Mouse (Mus musculus) embryonic facial prominence, embryonic 15.5 days (tissue): ENCODE data around the gene Necab2. TPM values are rescaled to one million over a fixed set of nuclear protein-coding genes. Genes with fewer than 3 reads are reported as not detected.

Experiments used
- ATAC-seq: fragments of 200-750 bp; cut with Nextera tagmentation; 2 replicates; pipeline ENCODE4 v1.8.0; 2017; ENCODE audit warnings: low read depth, moderate TSS enrichment; ENCODE audit not compliant: insufficient number of reproducible peaks, low FRiP score, low TSS enrichment
- H3K27ac ChIP-seq: fragments of 300-500 bp; sonication (generic); replicated peaks from 2 replicates; pipeline ENCODE4 v1.5.1; 2015; ENCODE audit warnings: mild to moderate bottlenecking, inconsistent platforms
- H3K27me3 ChIP-seq: fragments of 300-500 bp; sonication (generic); 2 replicates; pipeline ENCODE4 v1.6.1; 2015; ENCODE audit warnings: inconsistent platforms
- H3K36me3 ChIP-seq: fragments of 300-500 bp; sonication (generic); 2 replicates; pipeline ENCODE4 v1.6.1; 2015; ENCODE audit warnings: mild to moderate bottlenecking, inconsistent platforms
- H3K4me1 ChIP-seq: fragments of 300-500 bp; sonication (generic); 2 replicates; pipeline ENCODE4 v1.6.1; 2015; ENCODE audit warnings: inconsistent platforms
- H3K4me2 ChIP-seq: fragments of 300-500 bp; sonication (generic); replicated peaks from 2 replicates; pipeline ENCODE4 v1.6.1; 2015; ENCODE audit warnings: mild to moderate bottlenecking, inconsistent platforms
- H3K4me3 ChIP-seq: fragments of 300-500 bp; sonication (generic); replicated peaks from 2 replicates; pipeline ENCODE4 v1.5.1; 2015; ENCODE audit warnings: mild to moderate bottlenecking, inconsistent platforms
- H3K9ac ChIP-seq: fragments of 300-500 bp; sonication (generic); 2 replicates; pipeline ENCODE4 v1.6.1; 2015; ENCODE audit warnings: inconsistent platforms
- H3K9me3 ChIP-seq: fragments of 300-500 bp; sonication (generic); replicated peaks from 2 replicates; pipeline ENCODE4 v1.6.1; 2016; ENCODE audit warnings: inconsistent platforms
- whole genome bisulfite sequencing: fragments of 180-500 bp; shearing (Covaris S2); methylation state at CpG from one replicate; pipeline ENCODE4 v1.1.7; 2015; 5-methylcytosine and 5-hydroxymethylcytosine counted together
- polyA plus RNA-seq: library from polyadenylated mRNA; unstranded; fragments of >200 nt; fragmentation: Nextera tagmentation; extraction: Ambion mirVana; gene quantifications from 2 replicates; pipeline ENCODE4 v1.2.1, GENCODE M21; 2015

The Necab2 gene
- polyA plus RNA-seq, 1 experiment from 2014 or later: 4.7 TPM

DNA sequence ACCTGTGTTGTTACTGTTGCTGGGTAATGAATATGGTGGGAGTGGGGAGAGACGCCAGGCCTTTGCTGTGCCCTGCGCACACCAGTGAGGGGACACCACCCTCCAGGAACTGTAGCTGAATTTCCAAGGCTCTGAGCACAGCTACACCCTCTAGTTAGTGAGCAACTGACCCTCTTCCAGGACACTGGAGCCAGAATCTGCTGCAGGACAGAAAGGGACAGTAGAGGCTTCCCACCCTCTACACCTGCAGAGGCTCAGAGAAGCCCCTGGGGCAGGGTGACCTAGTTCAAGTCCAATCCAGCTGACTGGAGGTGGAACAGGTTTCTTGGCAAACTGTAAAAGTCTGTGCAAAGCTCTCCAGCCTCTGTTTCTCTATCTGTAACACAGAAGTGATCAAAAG, 7.1 kb upstream of the Necab2 start:
- H3K9me3 ChIP-seq: no peaks in the 10 kb centered on the region
- H3K9ac ChIP-seq: no peak overlapping the region
- H3K36me3 ChIP-seq: no peaks in the 10 kb centered on the region
- H3K27ac ChIP-seq: peak overlapping the region; percentile 55
- no peaks in the 10 kb centered on the region for H3K27me3 ChIP-seq
- WGBS: 85% methylated on average over 2 of the region's 2 CpGs
- peaks cover 29% of the 10 kb centered on the region for H3K4me1 ChIP-seq
- H3K4me3 ChIP-seq: no peak overlapping the region
- no peak overlapping the region for H3K4me2 ChIP-seq
- ATAC-seq: no peak

DNA sequence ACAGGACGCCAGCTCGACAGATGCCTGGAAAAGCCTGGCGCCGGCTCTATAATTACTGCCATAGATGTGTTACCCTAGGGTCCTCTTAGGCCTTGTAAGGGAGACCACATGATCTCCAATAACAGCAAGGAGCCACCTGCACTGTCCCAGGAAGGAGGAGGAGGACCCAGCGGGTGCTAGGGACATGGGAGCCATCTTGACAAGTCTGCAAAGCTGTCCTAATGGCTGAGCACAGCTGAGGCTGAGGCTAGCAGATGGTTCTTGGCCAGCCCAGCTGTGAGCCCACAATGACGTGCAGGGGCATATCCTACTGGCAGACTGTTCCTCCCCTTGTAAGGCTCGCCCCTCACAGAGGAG, 6.6 kb upstream of the Necab2 start:
- WGBS: 41% methylated on average over 7 of the region's 7 CpGs
- Histone ChIP-seq H3K9me3 (no peaks in the 10 kb centered on the region), H3K4me3 (no peak overlapping the region), H3K27me3 (no peaks in the 10 kb centered on the region), H3K9ac (no peak overlapping the region), H3K4me2 (0 out of 2 replicates have a peak overlapping the region, but pooled peaks have one; percentile 25), H3K36me3 (no peaks in the 10 kb centered on the region), H3K4me1 (peaks cover 29% of the 10 kb centered on the region), H3K27ac (peak overlapping the region; percentile 55)
- ATAC-seq: peak; percentile 39

DNA sequence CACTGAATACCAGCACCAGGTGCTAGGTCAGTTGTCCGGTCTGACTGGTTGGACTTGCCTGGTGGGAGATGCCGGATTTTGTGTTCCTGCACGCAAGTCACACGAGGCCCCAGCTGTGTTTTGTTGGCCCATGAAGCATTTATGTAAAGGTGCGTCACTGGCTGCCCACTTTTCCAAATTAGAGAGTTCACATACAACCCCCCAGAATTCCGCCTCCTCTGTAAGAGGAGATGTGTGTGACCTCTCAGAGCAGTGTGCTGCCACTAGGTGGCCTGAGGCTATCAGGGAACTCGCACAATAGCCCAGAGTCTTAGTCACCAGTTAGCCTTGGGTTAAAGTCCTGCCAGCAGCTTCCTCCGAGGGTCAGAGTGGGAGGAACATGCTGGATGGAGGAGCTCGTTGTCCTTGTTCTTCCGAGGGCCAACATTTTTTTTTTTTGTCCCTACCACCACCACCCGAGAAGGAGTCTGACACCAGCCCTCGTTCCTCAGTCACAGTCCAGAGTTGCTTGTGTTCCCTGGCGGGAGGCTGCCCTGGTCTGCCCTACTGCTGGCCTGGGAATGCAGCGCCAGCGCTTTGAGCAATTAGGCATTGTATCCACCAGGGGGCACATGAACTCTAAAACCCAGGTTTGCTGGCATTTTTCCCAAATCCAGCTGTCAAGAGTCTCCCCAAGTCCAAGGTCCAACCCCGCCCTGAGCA, 6.1 kb upstream of the Necab2 start:
- H3K27me3 ChIP-seq: peaks cover 5% of the 10 kb centered on the region; the same call in 1 of the 2 replicates
- peak; percentile 12; the same call in 1 of the 2 replicates for ATAC-seq
- no peaks in the 10 kb centered on the region for H3K9me3 ChIP-seq
- no peaks in the 10 kb centered on the region for H3K36me3 ChIP-seq
- 13% methylated on average over 16 of the region's 16 CpGs for WGBS
- no peak overlapping the region for H3K9ac ChIP-seq
- peak overlapping the region; percentile 25; the same call in 1 of the 2 replicates for H3K4me2 ChIP-seq
- H3K4me1 ChIP-seq: peaks cover 29% of the 10 kb centered on the region
- no peak overlapping the region for H3K4me3 ChIP-seq
- peak overlapping the region; percentile 55 for H3K27ac ChIP-seq

DNA sequence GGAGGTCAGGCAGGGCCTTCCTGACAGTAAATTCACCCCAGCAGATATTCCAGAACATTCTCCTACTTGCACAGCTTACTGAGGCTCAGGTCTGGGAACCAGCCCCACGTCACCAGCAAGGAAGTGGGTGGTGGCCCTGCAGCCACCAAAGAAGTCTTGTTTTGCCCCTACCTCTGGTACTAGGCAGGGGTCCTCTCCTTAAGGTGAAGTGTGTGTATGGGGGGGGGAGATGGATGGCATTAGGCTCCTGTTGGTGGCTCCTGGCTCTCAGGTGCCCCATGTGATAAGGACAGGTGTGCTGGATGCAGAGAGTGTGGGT, 5.6 kb upstream of the Necab2 start:
- Histone ChIP-seq H3K27ac (peak overlapping the region; percentile 55; the same call in 1 of the 2 replicates), H3K4me3 (no peak overlapping the region), H3K9me3 (no peaks in the 10 kb centered on the region), H3K27me3 (peaks cover 8% of the 10 kb centered on the region; the same call in 1 of the 2 replicates), H3K4me2 (peak overlapping the region; percentile 25; the same call in 1 of the 2 replicates), H3K36me3 (no peaks in the 10 kb centered on the region), H3K4me1 (peaks cover 29% of the 10 kb centered on the region), H3K9ac (no peak overlapping the region)
- 40% methylated on average over 1 of the region's 1 CpGs for WGBS
- ATAC-seq: 0 out of 2 replicates have a peak, but pooled peaks have one; percentile 8

DNA sequence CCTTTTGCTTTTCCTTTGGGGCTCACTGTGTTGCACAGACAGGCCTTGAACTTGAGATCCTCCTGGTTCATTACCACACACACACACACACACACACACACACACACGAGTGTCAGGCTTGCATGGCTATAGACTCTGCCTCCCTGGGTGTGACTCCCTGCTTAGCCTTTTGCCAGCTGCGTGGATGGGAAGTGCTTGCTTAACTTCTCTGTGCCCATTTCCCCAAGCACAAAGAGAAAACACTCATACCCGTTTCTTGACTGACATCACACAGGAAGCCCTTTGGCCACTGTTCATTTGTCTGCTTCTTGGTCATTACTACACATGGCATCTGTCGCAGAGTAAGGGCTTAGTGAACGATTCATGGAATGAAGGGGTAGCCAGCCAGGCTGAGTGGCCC, 4.5 kb upstream of the Necab2 start:
- Histone ChIP-seq H3K4me2 (no peak overlapping the region), H3K4me1 (peaks cover 33% of the 10 kb centered on the region), H3K4me3 (no peak overlapping the region), H3K27ac (no peak overlapping the region), H3K9me3 (no peaks in the 10 kb centered on the region), H3K36me3 (no peaks in the 10 kb centered on the region), H3K27me3 (peaks cover 14% of the 10 kb centered on the region), H3K9ac (no peak overlapping the region)
- ATAC-seq: no peak
- 60% methylated on average over 5 of the region's 5 CpGs for WGBS

DNA sequence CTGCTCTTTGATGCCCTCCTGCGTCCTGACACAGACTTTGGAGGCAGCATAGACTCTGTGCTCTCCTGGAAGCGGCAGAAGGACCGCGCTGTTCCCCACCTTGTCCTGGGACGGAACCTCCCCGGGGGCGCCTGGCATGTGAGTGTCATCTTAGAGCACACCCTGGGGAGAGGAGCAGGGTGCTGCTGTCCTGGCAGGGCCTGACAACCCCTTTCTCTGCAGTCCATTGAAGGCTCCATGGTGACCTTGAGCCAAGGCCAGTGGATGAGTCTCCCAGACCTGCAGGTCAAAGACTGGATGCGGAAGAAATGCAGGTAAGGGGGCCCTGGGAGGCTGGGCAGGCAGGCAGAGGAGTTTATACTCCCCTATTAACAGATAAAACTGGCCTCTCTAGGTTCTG, 3.5 kb upstream of the Necab2 start:
- H3K4me1 ChIP-seq: peaks cover 38% of the 10 kb centered on the region
- no peak for ATAC-seq
- no peaks in the 10 kb centered on the region for H3K36me3 ChIP-seq
- peaks cover 23% of the 10 kb centered on the region for H3K27me3 ChIP-seq
- H3K4me2 ChIP-seq: no peak overlapping the region
- no peaks in the 10 kb centered on the region for H3K9me3 ChIP-seq
- H3K4me3 ChIP-seq: no peak overlapping the region
- H3K27ac ChIP-seq: no peak overlapping the region
- no peak overlapping the region for H3K9ac ChIP-seq
- 96% methylated on average over 8 of the region's 8 CpGs for WGBS

DNA sequence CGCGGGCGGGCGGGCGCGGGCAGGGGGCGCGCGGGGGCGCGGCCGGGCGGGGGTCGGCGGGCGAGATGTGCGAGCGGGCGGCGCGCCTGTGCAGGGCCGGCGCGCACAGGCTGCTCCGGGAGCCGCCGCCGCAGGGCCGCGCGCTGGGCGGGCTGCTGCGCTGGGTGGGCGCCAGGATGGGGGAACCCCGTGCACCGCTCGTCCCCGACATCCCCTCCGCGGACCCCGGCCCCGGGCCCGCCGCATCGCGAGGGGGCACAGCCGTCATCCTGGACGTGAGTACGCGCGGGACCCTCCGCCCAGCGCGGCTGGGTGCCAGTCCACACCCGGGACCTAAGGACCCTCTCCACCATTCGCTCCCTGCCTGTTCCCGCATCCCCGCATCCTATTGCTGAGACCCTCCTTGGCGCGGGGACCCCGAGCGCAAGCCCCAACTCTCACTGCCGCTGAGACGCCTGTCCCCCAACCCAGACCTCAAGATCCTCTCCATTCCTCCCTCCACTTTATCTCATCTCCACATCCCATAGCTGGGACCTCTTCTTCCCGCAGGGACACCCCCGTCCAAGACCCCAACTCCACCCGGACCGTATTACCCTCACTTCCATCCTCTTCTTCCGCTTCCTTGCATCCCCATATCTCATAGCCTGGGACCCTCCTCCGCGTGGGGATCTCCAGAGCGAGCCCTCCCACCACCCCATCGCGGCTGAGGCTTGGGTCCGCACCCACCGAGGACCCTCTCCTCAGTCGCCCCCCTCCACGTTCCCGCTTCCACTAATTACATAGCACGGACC, 666 bp downstream of the Necab2 start:
- under 1% methylated on average over 41 of the region's 80 CpGs for WGBS
- Histone ChIP-seq H3K9ac (peak overlapping the region; percentile 50), H3K4me3 (peak overlapping the region; percentile 65), H3K4me2 (peak overlapping the region; percentile 98), H3K9me3 (no peaks in the 10 kb centered on the region), H3K27me3 (peaks cover 37% of the 10 kb centered on the region), H3K4me1 (peaks cover 14% of the 10 kb centered on the region), H3K27ac (no peak overlapping the region), H3K36me3 (no peaks in the 10 kb centered on the region)
- ATAC-seq: 0 out of 2 replicates have a peak, but pooled peaks have one; percentile 12

DNA sequence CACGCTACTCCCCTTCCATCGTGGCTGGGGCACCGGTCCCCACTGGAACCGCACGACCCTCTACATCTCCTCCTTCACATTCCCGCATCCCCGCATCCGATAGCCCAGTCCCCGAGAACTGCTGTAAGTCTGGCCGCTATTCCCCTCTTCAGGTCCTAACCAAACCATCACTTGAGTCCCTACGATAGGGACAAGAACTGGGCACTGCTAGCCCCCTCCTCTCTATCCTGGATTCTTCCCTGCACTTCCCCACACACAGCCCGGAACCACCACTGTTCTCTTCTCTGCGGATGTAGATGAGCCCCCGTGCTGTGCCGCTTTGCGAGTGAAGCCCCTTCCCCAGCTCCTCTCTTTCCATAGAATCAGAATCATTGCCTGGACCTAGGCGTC, 1.3 kb downstream of the Necab2 start:
- Histone ChIP-seq H3K27me3 (peaks cover 37% of the 10 kb centered on the region), H3K9me3 (no peaks in the 10 kb centered on the region), H3K4me3 (peak overlapping the region; percentile 65), H3K27ac (no peak overlapping the region), H3K4me2 (peak overlapping the region; percentile 98), H3K9ac (no peak overlapping the region), H3K4me1 (peaks cover 14% of the 10 kb centered on the region), H3K36me3 (no peaks in the 10 kb centered on the region)
- no peak for ATAC-seq
- WGBS: 3% methylated on average over 17 of the region's 17 CpGs

DNA sequence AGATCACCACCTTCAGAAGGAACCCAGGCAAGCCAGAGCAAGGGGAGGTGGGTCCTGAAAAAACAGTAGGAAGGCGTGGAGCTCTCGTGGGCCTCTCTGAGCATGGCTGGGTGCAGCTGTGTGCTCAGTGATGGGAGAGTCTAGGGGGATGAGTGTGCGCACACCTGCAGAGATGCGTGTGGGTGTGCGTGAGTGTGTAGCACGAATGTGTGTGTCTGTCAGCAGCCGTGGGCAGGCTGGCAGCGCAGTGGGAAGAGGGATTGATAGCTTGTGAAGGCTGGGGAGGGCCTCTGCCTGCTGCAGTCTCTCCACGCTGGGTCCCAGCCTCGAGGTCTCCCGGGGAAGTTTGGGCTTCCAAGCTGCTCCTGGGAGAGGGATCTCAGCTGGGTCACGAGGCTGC, 3.1 kb downstream of the Necab2 start:
- Histone ChIP-seq H3K9me3 (no peaks in the 10 kb centered on the region), H3K36me3 (no peaks in the 10 kb centered on the region), H3K4me3 (no peak overlapping the region), H3K4me1 (peaks cover 14% of the 10 kb centered on the region), H3K4me2 (no peak overlapping the region), H3K9ac (no peak overlapping the region), H3K27ac (no peak overlapping the region), H3K27me3 (peaks cover 37% of the 10 kb centered on the region)
- WGBS: 66% methylated on average over 12 of the region's 12 CpGs
- ATAC-seq: no peak

DNA sequence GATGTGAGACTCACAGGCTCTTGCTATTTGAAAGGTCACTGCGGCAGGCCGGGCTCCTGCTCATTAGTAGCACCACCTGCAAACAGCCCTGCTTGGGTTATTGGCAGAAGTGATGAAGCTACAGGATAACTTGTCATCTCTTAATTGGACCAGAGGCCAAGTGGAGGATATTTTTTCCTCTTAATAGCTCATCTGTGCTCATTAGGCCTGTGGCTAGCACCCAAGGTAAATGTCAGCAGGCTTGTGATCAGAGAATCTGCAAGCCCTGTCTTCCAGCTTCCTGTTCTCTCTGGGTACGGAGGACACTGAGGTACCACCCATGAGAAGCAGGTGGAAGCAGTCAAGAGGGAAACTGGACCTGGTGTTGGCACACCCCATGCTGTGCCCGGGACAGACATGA, 4.6 kb downstream of the Necab2 start:
- no peak overlapping the region for H3K27ac ChIP-seq
- no peak for ATAC-seq
- no peak overlapping the region for H3K9ac ChIP-seq
- H3K4me3 ChIP-seq: no peak overlapping the region
- no peaks in the 10 kb centered on the region for H3K36me3 ChIP-seq
- 85% methylated on average over 4 of the region's 4 CpGs for WGBS
- H3K27me3 ChIP-seq: peaks cover 26% of the 10 kb centered on the region
- no peak overlapping the region for H3K4me2 ChIP-seq
- H3K9me3 ChIP-seq: no peaks in the 10 kb centered on the region
- H3K4me1 ChIP-seq: peaks cover 12% of the 10 kb centered on the region

DNA sequence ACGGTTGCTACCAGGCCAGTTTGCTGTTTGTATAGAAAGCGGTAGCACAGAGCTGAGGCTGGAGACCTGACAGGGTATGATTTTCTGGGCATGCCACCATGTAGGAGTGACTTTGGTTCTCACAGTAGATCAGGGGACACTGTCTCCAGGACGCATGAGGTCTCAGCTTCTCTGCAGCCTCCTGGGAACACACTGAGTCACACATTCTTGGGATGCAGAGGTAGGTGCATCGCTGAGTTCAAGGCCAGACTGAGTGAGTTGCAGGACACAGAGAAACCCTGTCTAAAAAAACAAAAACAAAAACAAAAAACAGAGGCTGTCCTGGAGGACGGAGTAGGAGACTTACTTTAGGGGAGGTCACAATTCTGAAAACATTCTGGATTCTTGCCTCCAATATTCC, 6.4 kb downstream of the Necab2 start:
- Histone ChIP-seq H3K4me1 (no peaks in the 10 kb centered on the region), H3K36me3 (no peaks in the 10 kb centered on the region), H3K9me3 (no peaks in the 10 kb centered on the region), H3K4me2 (no peak overlapping the region), H3K4me3 (no peak overlapping the region), H3K9ac (no peak overlapping the region), H3K27ac (no peak overlapping the region), H3K27me3 (peaks cover 14% of the 10 kb centered on the region)
- 84% methylated on average over 5 of the region's 5 CpGs for WGBS
- no peak for ATAC-seq
